Mouse (Mus musculus) heart, adult 2 months (tissue): Measurements from ENCODE around the gene S100a11. TPM values are rescaled to one million over a fixed set of nuclear protein-coding genes. Genes with fewer than 3 reads are reported as not detected.

Experiments used
- DNase-seq, 2 experiments: peaks; one replicate each; pipeline ENCODE4 v3.0.0; 2021
- H3K27ac ChIP-seq: fragments of 200-600 bp; 2 replicates; pipeline ENCODE4 v1.8.1; 2022
- H3K27me3 ChIP-seq: fragments of 200-500 bp; 2 replicates; pipeline ENCODE4 v1.6.1; 2012; ENCODE audit warnings: mild to moderate bottlenecking, low read length, inconsistent platforms, mixed read lengths; ENCODE audit not compliant: control insufficient read depth, insufficient read depth
- H3K36me3 ChIP-seq: fragments of 200-500 bp; 2 replicates; pipeline ENCODE4 v1.6.1; 2012; ENCODE audit warnings: low read length, inconsistent platforms; ENCODE audit not compliant: control insufficient read depth, insufficient read depth
- H3K4me1 ChIP-seq: fragments of 200-500 bp; 2 replicates; pipeline ENCODE4 v1.6.1; 2011; ENCODE audit warnings: low read length; ENCODE audit not compliant: control insufficient read depth, insufficient read depth
- H3K4me3 ChIP-seq: fragments of 200-600 bp; 2 replicates; pipeline ENCODE4 v1.8.1; 2022
- H3K79me2 ChIP-seq: fragments of 200-500 bp; replicated peaks from 2 replicates; pipeline ENCODE4 v1.6.1; 2012; ENCODE audit warnings: mild to moderate bottlenecking, inconsistent platforms, low read length, moderate library complexity, mixed read lengths; ENCODE audit not compliant: control insufficient read depth, insufficient read depth
- H3K9ac ChIP-seq: fragments of 200-500 bp; 2 replicates; pipeline ENCODE4 v1.6.1; 2012; ENCODE audit warnings: low read depth, mild to moderate bottlenecking, control low read depth, inconsistent platforms, low read length, mixed read lengths
- CTCF ChIP-seq: fragments of 200-600 bp; IDR thresholded peaks from 2 replicates; pipeline ENCODE4 v1.8.1; 2022; ENCODE audit warnings: antibody characterized with exemption, mild to moderate bottlenecking, moderate library complexity
- EP300 ChIP-seq: fragments of 200-500 bp; IDR thresholded peaks from 2 replicates; pipeline ENCODE4 v1.6.1; 2011; ENCODE audit warnings: low read depth, low read length, control low read depth; ENCODE audit not compliant: insufficient read depth
- POLR2A ChIP-seq: fragments of 200-500 bp; IDR thresholded peaks from 2 replicates; pipeline ENCODE4 v1.6.1; 2011; ENCODE audit warnings: mild to moderate bottlenecking, low read depth, low read length, control low read depth; ENCODE audit not compliant: insufficient read depth
- WGBS: fragments of 180-500 bp; shearing (Covaris S2); methylation state at CpG from one replicate; pipeline ENCODE4 v1.1.7; 2018; 5-methylcytosine and 5-hydroxymethylcytosine counted together
- intact Hi-C: fragments of 180-260 bp; cut with DNase I; formaldehyde crosslinking; loops from one replicate; pipeline ENCODE4 v1.15.1; 2025
- polyA plus RNA-seq: library from polyadenylated mRNA; depleted of rRNA; stranded (reverse); fragments of >200 nt; gene quantifications from 2 replicates; pipeline ENCODE4 v1.2.3, GENCODE M21; 2012
- total RNA-seq, 2 experiments: library from RNA; stranded (reverse); gene quantifications; 2 replicates each; pipeline ENCODE4 v1.2.3; 2021

S100a11 gene
- total and polyA plus RNA-seq, 3 experiments: 72.5 to 99.1 (median 73.7) TPM

GRCm38 (mm10) chr3:93506881-93507325, 13.4 kb upstream of the S100a11 start:
- no peaks in the 10 kb centered on the region for H3K79me2 ChIP-seq
- no peaks in the 10 kb centered on the region for H3K36me3 ChIP-seq
- DNase-seq: no peak
- H3K4me3 ChIP-seq: no peak overlapping the region
- no peaks in the 10 kb centered on the region for H3K4me1 ChIP-seq
- intact Hi-C loops: no loop called here
- H3K27me3 ChIP-seq: no peaks in the 10 kb centered on the region
- TF ChIP-seq EP300 (no peak), CTCF (no peak), POLR2A (no peak)
- H3K27ac ChIP-seq: no peak overlapping the region
- no peak overlapping the region for H3K9ac ChIP-seq
- WGBS: 74% methylated on average over 5 of the region's 5 CpGs

- 21% methylated on average over 1 of the region's 1 CpGs for WGBS
Measured at GRCm38 (mm10) chr3:93509301-93509700, 11.0 kb upstream of the S100a11 start.

GRCm38 (mm10) chr3:93511036-93511435, 9.3 kb upstream of the S100a11 start:
- no peaks in the 10 kb centered on the region for H3K36me3 ChIP-seq
- no peaks in the 10 kb centered on the region for H3K4me1 ChIP-seq
- no peak overlapping the region for H3K9ac ChIP-seq
- 53% methylated on average over 1 of the region's 1 CpGs for WGBS
- intact Hi-C loops: no loop called here
- H3K4me3 ChIP-seq: no peak overlapping the region
- no peaks in the 10 kb centered on the region for H3K79me2 ChIP-seq
- H3K27me3 ChIP-seq: no peaks in the 10 kb centered on the region
- no peak overlapping the region for H3K27ac ChIP-seq
- no peak for DNase-seq
- TF ChIP-seq EP300: no peak
- TF ChIP-seq POLR2A: no peak
- no peak for TF ChIP-seq CTCF

More at GRCm38 (mm10) chr3:93509301-93509700, 11.0 kb upstream of the S100a11 start:
- Histone ChIP-seq H3K27ac (no peak overlapping the region), H3K36me3 (no peaks in the 10 kb centered on the region), H3K9ac (no peak overlapping the region), H3K79me2 (no peaks in the 10 kb centered on the region), H3K4me1 (no peaks in the 10 kb centered on the region), H3K4me3 (no peak overlapping the region), H3K27me3 (no peaks in the 10 kb centered on the region)
- TF ChIP-seq POLR2A (no peak), CTCF (no peak), EP300 (no peak)
- intact Hi-C loops: no loop called here
- DNase-seq: no peak

DNA sequence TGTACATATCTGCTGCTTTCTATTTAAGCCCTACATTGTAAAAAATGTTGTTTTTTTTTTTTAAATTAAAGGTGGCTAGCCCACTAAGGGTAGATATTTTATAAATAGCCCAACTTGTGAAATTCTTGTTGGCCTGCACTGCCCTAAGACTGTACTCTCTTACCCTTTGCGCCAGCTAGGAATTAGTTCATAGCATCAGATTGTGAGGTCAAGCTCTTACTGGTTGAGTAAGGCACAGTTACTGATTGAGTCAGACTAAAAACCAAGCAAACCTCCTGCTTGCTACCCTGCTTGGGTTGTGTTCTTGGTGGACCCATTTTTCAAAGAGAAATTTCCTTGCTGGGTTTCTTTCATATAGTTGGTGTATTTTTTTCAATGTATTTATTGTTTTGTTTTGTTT, 8.5 kb upstream of the S100a11 start:
- TF ChIP-seq POLR2A (no peak), CTCF (no peak), EP300 (no peak)

DNA sequence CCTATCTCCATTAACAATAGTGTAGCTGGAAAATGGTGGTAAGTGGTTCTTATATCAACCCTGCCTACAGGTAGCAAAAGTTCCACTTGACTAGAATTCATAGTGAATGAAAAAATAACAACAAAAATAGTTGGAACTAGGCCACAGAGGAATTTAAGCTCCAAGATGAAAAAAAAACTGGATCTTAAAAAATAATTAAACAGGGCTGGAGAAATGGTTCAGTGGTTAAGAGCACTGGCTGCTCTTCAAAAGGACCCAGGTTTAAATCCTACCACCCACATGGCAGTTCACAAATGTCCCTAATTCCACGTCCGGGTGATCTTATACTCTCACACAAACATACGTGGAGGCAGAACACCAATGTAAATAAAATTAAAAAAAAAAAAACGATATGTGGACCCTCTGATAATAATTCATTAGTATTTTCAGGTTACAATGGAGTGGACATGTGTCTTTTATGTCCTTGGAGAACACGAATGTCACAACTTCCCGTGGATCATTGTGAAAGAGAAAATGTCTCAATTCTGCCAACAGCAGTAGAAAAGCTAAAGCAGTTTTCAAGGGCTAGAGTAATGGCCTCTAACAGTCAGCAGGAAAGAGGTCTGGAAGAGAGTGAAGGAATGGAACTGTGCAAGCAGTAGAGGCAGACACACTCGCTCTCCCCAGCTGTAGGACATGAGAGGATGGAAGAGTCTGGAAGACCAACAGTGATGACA, 7.7 kb upstream of the S100a11 start:
- Histone ChIP-seq H3K27me3 (no peaks in the 10 kb centered on the region), H3K4me3 (no peak overlapping the region), H3K36me3 (no peaks in the 10 kb centered on the region), H3K79me2 (no peaks in the 10 kb centered on the region), H3K4me1 (no peaks in the 10 kb centered on the region), H3K9ac (no peak overlapping the region), H3K27ac (no peak overlapping the region)
- 80% methylated on average over 7 of the region's 7 CpGs for WGBS
- no peak for DNase-seq
- intact Hi-C loops: no loop called here
- TF ChIP-seq EP300 (no peak), CTCF (no peak), POLR2A (no peak)

More for the DNA sequence above, 8.5 kb upstream of the S100a11 start:
- Histone ChIP-seq H3K27me3 (no peaks in the 10 kb centered on the region), H3K79me2 (no peaks in the 10 kb centered on the region), H3K36me3 (no peaks in the 10 kb centered on the region), H3K27ac (no peak overlapping the region), H3K9ac (no peak overlapping the region), H3K4me3 (no peak overlapping the region), H3K4me1 (no peaks in the 10 kb centered on the region)
- DNase-seq: no peak
- intact Hi-C loops: no loop called here
- WGBS: 93% methylated on average over 1 of the region's 1 CpGs

DNA sequence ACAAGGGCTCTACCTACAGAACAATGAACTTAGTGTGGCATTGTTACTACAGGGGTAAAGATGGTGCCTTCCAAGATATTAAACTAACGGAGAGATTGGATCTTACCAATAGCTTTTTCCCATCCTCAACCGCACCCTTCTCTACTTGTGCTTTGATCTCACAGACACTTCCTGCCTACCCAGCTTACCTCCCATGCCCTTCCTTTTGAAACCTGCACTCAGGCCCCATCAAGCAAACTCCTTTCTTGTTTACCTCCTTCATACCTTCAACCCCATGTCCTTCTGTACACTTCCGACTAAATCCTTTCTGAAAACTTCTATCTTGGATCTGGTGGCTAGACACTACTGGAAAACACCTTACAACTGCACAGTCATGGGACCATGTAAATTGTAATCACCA, 5.7 kb upstream of the S100a11 start:
- Histone ChIP-seq H3K4me1 (no peaks in the 10 kb centered on the region), H3K9ac (no peak overlapping the region), H3K27ac (no peak overlapping the region), H3K4me3 (no peak overlapping the region), H3K79me2 (no peaks in the 10 kb centered on the region), H3K36me3 (no peaks in the 10 kb centered on the region), H3K27me3 (no peaks in the 10 kb centered on the region)
- DNase-seq: no peak
- 88% methylated on average over 3 of the region's 3 CpGs for whole genome bisulfite sequencing
- intact Hi-C loops: no loop called here
- TF ChIP-seq POLR2A (no peak), EP300 (no peak), CTCF (no peak)
